Mouse (Mus musculus): ENCODE measurements at regions not wholly inside any gene's neighbourhood (a gene's known extent, or its start where the extent isn't known, plus 50 kb on each side); places are given as distances from the start of the nearest gene placed in this dataset.

DNA sequence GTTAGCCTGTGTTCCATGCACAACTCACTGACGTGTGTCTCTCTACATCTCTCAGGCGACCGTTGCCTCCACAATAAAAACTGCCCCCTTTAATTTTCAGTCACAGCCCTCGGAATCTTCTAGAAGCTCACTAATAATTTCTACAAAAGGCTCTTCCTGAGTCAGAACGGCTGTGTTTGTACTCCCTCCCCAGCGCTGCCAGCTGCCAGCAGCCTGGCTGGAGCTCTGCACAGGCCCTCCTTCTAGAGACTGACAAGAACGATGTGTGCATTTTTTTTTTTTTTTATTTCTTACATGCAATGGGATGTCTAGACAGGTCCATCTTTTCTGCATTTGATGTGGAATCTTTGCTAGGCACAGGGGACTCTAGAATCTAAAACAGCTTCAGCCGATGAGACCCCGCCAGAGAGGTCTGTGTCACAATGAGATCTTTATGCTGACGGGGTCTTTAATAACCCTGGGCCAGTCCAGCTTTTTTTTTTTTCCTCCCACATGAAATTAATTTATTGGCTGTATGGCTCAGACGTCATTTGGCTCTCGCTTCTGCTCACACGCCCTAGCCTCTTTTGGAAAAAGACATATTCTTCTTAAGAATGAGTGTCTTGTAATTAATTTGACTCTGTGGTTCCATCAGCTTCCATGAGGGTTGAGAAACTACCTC is 185.8 kb upstream of the Zfp507 start:
- peaks cover 5% of the 10 kb centered on the region for H3K27me3 ChIP-seq
- no peak for TF ChIP-seq CTCF (IDR thresholded peaks at IDR 0.05)
- ATAC-seq, result no peak
- no peak for DNase-seq (ENCODE audit: low read depth, low spot score)
- in situ Hi-C loops (cut with MboI; ENCODE audit: low pct_unique_long_range_greater_than_20kb), result no loop called here
- CTCF ChIA-PET, result no interaction called here
- POLR2A ChIA-PET, result interaction anchor here (0.6 kb wide), 1 partner anchor 83 kb away, joined by 3 read pairs; no protein-coding TSS in a partner anchor

DNA sequence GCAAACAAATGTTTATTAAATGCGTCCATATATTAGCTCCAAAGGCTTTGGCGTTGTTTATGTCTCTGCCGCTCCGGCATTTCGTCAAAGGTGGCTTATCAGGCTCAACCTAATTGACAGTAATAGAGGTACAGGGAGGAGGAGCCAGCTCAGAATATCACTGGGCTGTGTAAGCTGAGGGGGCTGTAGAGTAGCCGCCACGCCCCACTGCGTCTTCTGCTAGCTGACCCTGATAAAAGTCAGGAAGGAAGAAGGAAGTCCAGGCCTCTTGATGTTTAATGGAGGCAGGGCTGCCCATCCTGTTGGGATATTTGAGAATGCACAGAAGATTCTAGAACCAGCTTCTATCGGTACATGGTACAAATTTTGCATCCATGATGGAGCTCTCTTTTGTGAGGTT is 175.2 kb upstream of the Zfp507 start:
- no peaks in the 10 kb centered on the region for H3K27me3 ChIP-seq
- ChIA-PET POLR2A (no interaction called here), CTCF (no interaction called here)
- in situ Hi-C loops (cut with MboI; ENCODE audit: low pct_unique_long_range_greater_than_20kb), result no loop called here
- ATAC-seq, result no peak
- DNase-seq (ENCODE audit: low read depth, low spot score), result no peak
- TF ChIP-seq CTCF (IDR thresholded peaks at IDR 0.05), result no peak

- in situ Hi-C loops (cut with MboI; ENCODE audit: low pct_unique_long_range_greater_than_20kb), result no loop called here
- TF ChIP-seq CTCF (IDR thresholded peaks at IDR 0.05), result peak; percentile 59
- DNase-seq (ENCODE audit: low read depth, low spot score) (no peak), ATAC-seq (no peak)
- ChIA-PET POLR2A (no interaction called here), CTCF (interaction anchor here (1.6 kb wide), 1 partner anchor 37 kb away, joined by 4 read pairs; no protein-coding TSS in a partner anchor)
- H3K27me3 ChIP-seq, result no peaks in the 10 kb centered on the region
Measured at GRCm38 (mm10) chr7:35958731-35959130, 155.9 kb upstream of the Zfp507 start.

DNA sequence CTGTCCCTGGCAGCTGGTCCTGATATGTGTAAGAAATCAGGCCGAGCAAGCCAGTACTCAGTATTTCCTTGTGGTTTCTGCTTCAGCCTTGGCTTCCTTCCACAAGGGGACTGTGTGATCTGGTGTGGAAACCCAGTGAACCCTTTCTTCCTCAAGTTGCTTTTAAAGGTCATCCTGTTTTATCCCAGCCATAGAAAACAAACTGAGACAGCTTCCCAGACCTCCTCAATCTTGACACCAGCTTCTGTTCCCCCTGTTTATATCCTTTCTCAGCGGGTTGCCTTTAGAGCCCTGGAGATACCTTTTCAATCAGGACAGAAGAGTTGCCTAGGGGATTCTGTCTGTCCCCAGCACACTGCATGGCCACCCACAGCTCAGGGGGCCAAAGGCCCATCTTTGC is 155.2 kb upstream of the Zfp507 start:
- no peaks in the 10 kb centered on the region for H3K27me3 ChIP-seq
- CTCF ChIA-PET, result no interaction called here
- TF ChIP-seq CTCF (IDR thresholded peaks at IDR 0.05), result no peak
- no peak for DNase-seq (ENCODE audit: low read depth, low spot score)
- in situ Hi-C loops (cut with MboI; ENCODE audit: low pct_unique_long_range_greater_than_20kb), result no loop called here
- POLR2A ChIA-PET, result no interaction called here
- no peak for ATAC-seq

DNA sequence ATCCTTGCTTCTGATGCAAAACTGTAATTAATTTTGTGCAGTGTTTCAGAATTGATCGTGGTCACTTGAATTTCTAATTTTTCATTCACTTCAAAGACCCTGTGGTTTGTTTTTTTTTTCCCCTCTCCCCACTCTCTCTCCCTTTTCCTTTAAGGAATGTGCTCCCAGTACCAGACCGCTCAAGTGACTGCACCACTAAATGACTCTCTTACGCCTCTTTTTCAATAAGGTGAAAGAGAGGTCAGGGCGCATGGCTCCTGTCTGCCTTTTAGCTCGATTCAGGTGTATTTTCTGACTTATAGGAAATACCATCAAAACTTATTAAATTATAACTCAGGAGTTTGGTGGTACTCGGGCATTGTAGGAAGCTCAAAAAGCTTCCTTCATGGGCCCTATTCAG is 146.0 kb upstream of the Zfp507 start:
- no peak for TF ChIP-seq CTCF (IDR thresholded peaks at IDR 0.05)
- CTCF ChIA-PET, result no interaction called here
- in situ Hi-C loops (cut with MboI; ENCODE audit: low pct_unique_long_range_greater_than_20kb), result no loop called here
- H3K27me3 ChIP-seq, result peaks cover 18% of the 10 kb centered on the region
- DNase-seq (ENCODE audit: low read depth, low spot score) (no peak), ATAC-seq (no peak)
- POLR2A ChIA-PET, result no interaction called here

- TF ChIP-seq CTCF (IDR thresholded peaks at IDR 0.05), result no peak
- peaks cover 22% of the 10 kb centered on the region for H3K27me3 ChIP-seq
- DNase-seq (ENCODE audit: low read depth, low spot score), result no peak
- CTCF ChIA-PET, result no interaction called here
- in situ Hi-C loops (cut with MboI; ENCODE audit: low pct_unique_long_range_greater_than_20kb), result no loop called here
- ATAC-seq, result peak; percentile 47
- POLR2A ChIA-PET, result no interaction called here
Measured at GRCm38 (mm10) chr7:35948389-35948788, 145.6 kb upstream of the Zfp507 start.

GRCm38 (mm10) chr7:35941086-35941485 is 138.3 kb upstream of the Zfp507 start:
- ATAC-seq (no peak), DNase-seq (ENCODE audit: low read depth, low spot score) (no peak)
- no peak for TF ChIP-seq CTCF (IDR thresholded peaks at IDR 0.05)
- in situ Hi-C loops (cut with MboI; ENCODE audit: low pct_unique_long_range_greater_than_20kb), result no loop called here
- ChIA-PET CTCF (no interaction called here), POLR2A (no interaction called here)
- H3K27me3 ChIP-seq, result peaks cover 23% of the 10 kb centered on the region

GRCm38 (mm10) chr7:35938123-35938869 is 135.5 kb upstream of the Zfp507 start:
- ChIA-PET CTCF (interaction anchor here (1.4 kb wide), 1 partner anchor 36 kb away, joined by 5 read pairs; no protein-coding TSS in a partner anchor), POLR2A (no interaction called here)
- DNase-seq (ENCODE audit: low read depth, low spot score) (no peak), ATAC-seq (no peak)
- TF ChIP-seq CTCF (IDR thresholded peaks at IDR 0.05), result no peak
- H3K27me3 ChIP-seq, result peaks cover 18% of the 10 kb centered on the region
- in situ Hi-C loops (cut with MboI; ENCODE audit: low pct_unique_long_range_greater_than_20kb), result no loop called here

- ATAC-seq, result no peak
- DNase-seq (ENCODE audit: low read depth, low spot score), result no peak
- ChIA-PET POLR2A (interaction anchor here (1.0 kb wide), 1 partner anchor 35 kb away, joined by 3 read pairs; no protein-coding TSS in a partner anchor), CTCF (interaction anchor here (0.8 kb wide), 1 partner anchor 25 kb away, joined by 4 read pairs; no protein-coding TSS in a partner anchor)
- H3K27me3 ChIP-seq, result no peaks in the 10 kb centered on the region
- no peak for TF ChIP-seq CTCF (IDR thresholded peaks at IDR 0.05)
- in situ Hi-C loops (cut with MboI; ENCODE audit: low pct_unique_long_range_greater_than_20kb), result no loop called here
Measured at GRCm38 (mm10) chr7:35926749-35927148, 123.9 kb upstream of the Zfp507 start.

- no peak for ATAC-seq
- no peaks in the 10 kb centered on the region for H3K27me3 ChIP-seq
- no peak for TF ChIP-seq CTCF (IDR thresholded peaks at IDR 0.05)
- POLR2A ChIA-PET, result no interaction called here
- DNase-seq (ENCODE audit: low read depth, low spot score), result no peak
- in situ Hi-C loops (cut with MboI; ENCODE audit: low pct_unique_long_range_greater_than_20kb), result no loop called here
- CTCF ChIA-PET, result interaction anchor here (3.3 kb wide), 1 partner anchor 21 kb away, joined by 12 read pairs; no protein-coding TSS in a partner anchor
Measured at GRCm38 (mm10) chr7:35922582-35922981, 119.8 kb upstream of the Zfp507 start.

GRCm38 (mm10) chr7:35920884-35921283 is 118.1 kb upstream of the Zfp507 start:
- CTCF ChIA-PET, result no interaction called here
- DNase-seq (ENCODE audit: low read depth, low spot score) (no peak), ATAC-seq (no peak)
- in situ Hi-C loops (cut with MboI; ENCODE audit: low pct_unique_long_range_greater_than_20kb), result no loop called here
- peaks cover under 1% of the 10 kb centered on the region for H3K27me3 ChIP-seq
- no peak for TF ChIP-seq CTCF (IDR thresholded peaks at IDR 0.05)
- POLR2A ChIA-PET, result no interaction called here

All from Patski (cell line).